Mouse (Mus musculus): ENCODE measurements around the gene Gpr158.
A peak's percentile ranks its signal among the peaks of the same experiment; 100 is the strongest.

The Gpr158 gene

GRCm38 (mm10) chr2:21619180-21619579, 251.8 kb downstream of the Gpr158 start:
- no peak for DNase-seq (ENCODE audit: inconsistent age in 2 of 2, low spot score in 1 of 2)

DNA sequence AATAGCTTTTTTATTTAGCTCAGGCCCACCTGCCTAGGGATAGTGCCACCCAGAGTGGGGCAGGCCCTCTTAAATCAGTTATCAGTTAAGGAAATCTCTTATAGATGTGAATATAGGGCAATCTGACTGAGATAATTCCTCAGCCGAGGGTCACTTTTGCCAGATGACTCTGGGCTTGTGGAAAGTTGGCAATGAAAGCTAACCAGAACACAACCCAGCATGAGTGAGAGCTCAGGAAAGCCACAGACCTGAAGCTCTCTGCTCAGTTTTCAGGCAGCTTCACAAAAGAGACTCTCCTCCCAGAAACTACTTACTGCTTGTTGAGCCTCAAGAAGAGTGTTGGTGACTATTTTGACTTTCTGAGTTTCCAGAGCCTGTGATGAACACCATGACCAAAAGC, 264.8 kb downstream of the Gpr158 start:
- DNase-seq (ENCODE audit: inconsistent age in 2 of 2, low spot score in 1 of 2) = peak in 1 of 2 experiments; percentile 8

GRCm38 (mm10) chr2:21665721-21666120, 298.4 kb downstream of the Gpr158 start:
- DNase-seq (ENCODE audit: inconsistent age in 2 of 2, low spot score in 1 of 2) = no peak

DNA sequence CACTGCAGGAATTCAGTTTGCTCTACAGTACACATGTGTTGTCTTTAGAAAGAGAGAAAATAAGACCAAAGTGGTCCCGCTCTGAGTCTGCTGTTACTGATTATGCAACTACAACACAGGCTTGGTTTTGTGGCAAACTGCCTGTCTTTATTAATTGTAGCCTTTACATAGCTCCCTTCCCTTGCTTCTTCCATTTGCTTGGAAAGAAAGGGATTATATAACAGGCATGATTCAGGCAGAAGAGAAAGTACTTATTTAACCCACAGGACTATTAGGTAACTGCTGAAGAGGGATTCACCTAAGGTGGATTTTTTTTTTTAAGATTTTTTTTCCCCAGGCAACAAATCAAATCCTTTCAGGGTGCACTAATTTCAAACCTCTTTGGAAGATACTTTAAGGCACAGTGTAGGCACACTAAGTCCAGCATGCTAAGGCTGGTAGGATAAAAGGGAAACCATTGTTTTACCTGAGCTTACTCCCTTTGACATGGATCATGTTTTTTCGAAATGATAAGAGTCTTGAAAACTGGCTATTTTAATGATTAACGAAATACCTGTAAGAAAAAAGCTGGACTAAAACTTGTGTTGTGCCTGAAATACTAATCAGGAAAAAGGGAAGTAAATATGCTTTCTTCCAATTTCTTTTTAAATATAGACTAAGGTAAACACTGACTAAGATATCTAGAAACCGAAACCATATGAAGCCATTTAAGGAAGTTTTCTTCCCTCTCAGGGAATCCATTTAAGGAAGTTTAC, 308.9 kb downstream of the Gpr158 start:
- DNase-seq (ENCODE audit: inconsistent age in 2 of 2, low spot score in 1 of 2) = no peak

DNA sequence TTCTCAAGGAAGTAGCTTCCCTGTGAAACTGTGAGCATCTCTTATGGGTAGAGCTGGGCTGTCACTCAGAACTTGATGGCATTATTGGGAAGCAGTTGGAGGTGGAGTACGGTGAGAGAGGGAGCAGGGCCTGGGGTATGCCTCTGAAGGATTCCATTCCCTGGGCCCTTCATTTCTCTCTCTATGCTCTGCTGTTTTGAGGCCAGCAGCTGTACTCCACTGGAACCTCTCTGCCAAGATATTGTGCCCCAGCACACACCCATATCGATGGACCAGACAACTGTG, 309.4 kb downstream of the Gpr158 start:
- no peak for DNase-seq (ENCODE audit: inconsistent age in 2 of 2, low spot score in 1 of 2)

GRCm38 (mm10) chr2:21680735-21681270, 313.5 kb downstream of the Gpr158 start:
- DNase-seq (ENCODE audit: inconsistent age in 2 of 2, low spot score in 1 of 2) = no peak

- no peak for DNase-seq (ENCODE audit: inconsistent age in 2 of 2, low spot score in 1 of 2)
Observed at GRCm38 (mm10) chr2:21684736-21685135, 317.4 kb downstream of the Gpr158 start.

- DNase-seq (ENCODE audit: inconsistent age in 2 of 2, low spot score in 1 of 2) = no peak
Observed at GRCm38 (mm10) chr2:21693128-21693527, 325.8 kb downstream of the Gpr158 start.

- DNase-seq (ENCODE audit: inconsistent age in 2 of 2, low spot score in 1 of 2) = no peak
Observed at GRCm38 (mm10) chr2:21693807-21694594, 326.7 kb downstream of the Gpr158 start.

DNA sequence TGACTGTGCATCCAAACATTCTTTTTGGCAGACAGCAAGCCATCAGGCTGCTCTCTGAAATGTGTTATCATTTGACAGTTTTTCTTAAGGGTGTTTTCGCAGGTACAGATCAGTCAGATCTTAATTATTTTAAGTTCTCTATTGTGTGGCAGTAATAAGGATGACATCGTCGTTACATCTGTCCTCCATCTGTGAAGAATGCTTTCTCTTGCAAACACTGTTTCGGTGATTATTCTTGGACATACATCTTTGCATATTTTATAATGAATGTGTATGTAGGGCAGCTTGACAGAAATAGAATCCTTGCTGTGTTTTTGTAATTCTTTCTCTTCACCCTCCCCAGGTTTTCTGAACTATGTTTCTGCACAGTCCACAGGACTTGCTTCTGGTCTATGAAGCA, 360.7 kb downstream of the Gpr158 start:
- no peak for DNase-seq (ENCODE audit: inconsistent age in 2 of 2, low spot score in 1 of 2)

GRCm38 (mm10) chr2:21783721-21784120, 416.4 kb downstream of the Gpr158 start:
- DNase-seq (ENCODE audit: inconsistent age in 2 of 2, low spot score in 1 of 2) = no peak

- no peak for DNase-seq (ENCODE audit: inconsistent age in 2 of 2, low spot score in 1 of 2)
Observed at GRCm38 (mm10) chr2:21793156-21793555, 425.8 kb downstream of the Gpr158 start.

GRCm38 (mm10) chr2:21799616-21800015, 432.3 kb downstream of the Gpr158 start:
- DNase-seq (ENCODE audit: inconsistent age in 2 of 2, low spot score in 1 of 2) = no peak

- no peak for DNase-seq (ENCODE audit: inconsistent age in 2 of 2, low spot score in 1 of 2)
Observed at GRCm38 (mm10) chr2:21800045-21800444, 432.7 kb downstream of the Gpr158 start.

DNA sequence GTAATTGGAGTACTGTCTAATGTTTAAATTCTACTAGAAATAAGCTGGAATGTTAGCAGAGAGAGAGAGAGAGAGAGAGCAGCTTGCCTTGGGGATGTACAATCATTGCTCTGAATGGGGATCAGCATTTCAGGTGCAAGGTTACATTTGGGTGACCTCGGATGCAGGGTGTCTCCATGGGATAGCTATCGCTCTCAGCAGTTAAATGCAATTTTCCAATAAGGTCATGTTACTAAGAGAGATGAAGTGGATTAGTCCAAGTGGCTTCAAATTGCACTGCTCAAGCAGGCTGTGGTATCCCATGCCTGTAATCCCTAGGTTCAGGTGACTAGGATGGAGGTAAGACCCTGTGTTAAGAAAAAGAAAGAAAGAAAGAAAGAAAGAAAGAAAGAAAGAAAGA, 441.2 kb downstream of the Gpr158 start:
- no peak for DNase-seq (ENCODE audit: inconsistent age in 2 of 2, low spot score in 1 of 2)

DNA sequence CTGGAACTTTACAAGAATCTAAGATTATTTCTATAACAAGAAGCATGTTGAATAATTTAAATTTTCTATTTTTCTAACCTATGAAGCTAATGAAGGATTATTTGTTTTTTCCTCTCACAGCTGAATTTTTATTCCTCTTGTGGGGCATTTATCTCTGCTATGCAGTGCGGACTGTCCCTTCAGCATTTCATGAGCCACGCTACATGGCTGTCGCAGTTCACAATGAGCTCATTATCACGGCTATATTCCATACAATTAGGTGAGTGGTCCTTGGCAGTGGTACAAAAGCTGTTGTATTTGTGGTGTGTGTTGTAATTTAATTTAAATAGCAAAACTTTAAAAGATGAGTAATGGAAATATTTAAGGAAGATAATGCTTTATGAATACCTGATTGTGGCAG, 443.1 kb downstream of the Gpr158 start:
- no peak for DNase-seq (ENCODE audit: inconsistent age in 2 of 2, low spot score in 1 of 2)

DNA sequence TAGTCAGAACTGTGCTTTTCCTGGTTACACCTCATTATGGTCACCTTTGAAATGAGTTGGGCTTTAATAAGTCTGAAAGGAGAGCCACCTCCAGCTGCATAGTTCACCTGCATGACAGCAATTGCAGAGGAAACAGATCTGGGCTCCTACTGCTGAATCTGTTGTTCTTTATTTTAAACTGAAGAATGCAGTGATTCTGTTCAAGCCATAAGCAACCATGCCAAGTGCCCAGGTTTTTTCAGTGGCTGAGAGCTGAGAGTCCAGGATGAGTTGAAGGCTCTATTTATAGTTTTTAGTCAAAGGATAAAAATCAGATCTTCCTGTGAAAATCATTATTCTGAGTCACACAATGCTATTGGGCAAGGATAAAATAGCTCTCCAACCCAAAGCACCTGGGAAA, 496.7 kb downstream of the Gpr158 start:
- DNase-seq (ENCODE audit: inconsistent age in 2 of 2, low spot score in 1 of 2) = no peak
